In genomic region chr5:113690866-113691265, GRCm38 (mm10) we compare ENCODE assay signal across 17 mouse cellular contexts. TPM values are rescaled to one million over a fixed set of nuclear protein-coding genes. Genes with fewer than 3 reads are reported as not detected.
A peak's percentile ranks its signal among the peaks of the same experiment; 100 is the strongest.
DNase-seq lines count a peak whose midpoint lies in the region; ATAC-seq and TF ChIP-seq lines count a peak whose summit lies in the region.
"Had no signal": no experiment of that assay in that cellular context is flagged by ENCODE, and none has a peak within 500 bp of the region (broad histone marks: within the 10 kb centered on the region; RNA-seq: fewer than 3 reads in every experiment).

No protein-coding gene starts in this region.

- no peak overlapping the region for H3K4me2 ChIP-seq in forebrain, embryonic 13.5 days
- no peak overlapping the region for H3K4me2 ChIP-seq in neural tube, embryonic 11.5 days (ENCODE audit: low read depth)
- no peak overlapping the region for H3K4me2 ChIP-seq in midbrain, embryonic 16.5 days (ENCODE audit: low read length)
- no peak overlapping the region for H3K4me2 ChIP-seq in lung, postnatal 0 days (replicated peaks; ENCODE audit: low read depth, low read length)
- H3K4me2 ChIP-seq: embryonic facial prominence, embryonic 15.5 days; heart, embryonic 15.5 days; limb, embryonic 15.5 days had no signal

- H3K27me3 ChIP-seq in forebrain, embryonic 13.5 days, result no peaks in the 10 kb centered on the region
- H3K27me3 ChIP-seq in forebrain, embryonic 10.5 days (ENCODE audit: poor library complexity, severe bottlenecking), result no peaks in the 10 kb centered on the region
- no peaks in the 10 kb centered on the region for H3K27me3 ChIP-seq in neural tube, embryonic 11.5 days (ENCODE audit: control insufficient read depth, insufficient read depth, low read length)
- no peaks in the 10 kb centered on the region for H3K27me3 ChIP-seq in midbrain, embryonic 16.5 days (ENCODE audit: control insufficient read depth, insufficient read depth, low read depth, low read length)
- H3K27me3 ChIP-seq in lung, postnatal 0 days (replicated peaks; ENCODE audit: insufficient read depth, low read length), result no peaks in the 10 kb centered on the region
- H3K27me3 ChIP-seq: embryonic facial prominence, embryonic 15.5 days; heart, embryonic 15.5 days; limb, embryonic 15.5 days had no signal

- no peak overlapping the region for H3K4me3 ChIP-seq in forebrain, embryonic 13.5 days
- no peak overlapping the region for H3K4me3 ChIP-seq in forebrain, embryonic 10.5 days
- H3K4me3 ChIP-seq in neural tube, embryonic 11.5 days (ENCODE audit: low read depth, low read length), result no peak overlapping the region
- H3K4me3 ChIP-seq in midbrain, embryonic 16.5 days (ENCODE audit: low read depth, low read length), result no peak overlapping the region
- H3K4me3 ChIP-seq in lung, postnatal 0 days (ENCODE audit: low read depth, low read length), result no peak overlapping the region
- H3K4me3 ChIP-seq: embryonic facial prominence, embryonic 15.5 days; heart, embryonic 15.5 days; limb, embryonic 15.5 days had no signal

- no peak for TF ChIP-seq CTCF in lung, postnatal 0 days (IDR thresholded peaks at IDR 0.05)

- ATAC-seq in forebrain, embryonic 13.5 days, result peak; percentile 17; the same call in 1 of the 2 replicates
- no peak for ATAC-seq in neural tube, embryonic 11.5 days (ENCODE audit: insufficient read depth, low FRiP score, low TSS enrichment)
- ATAC-seq in midbrain, embryonic 16.5 days, result peak; percentile 41; the same call in 1 of the 2 replicates
- no peak for ATAC-seq in lung, postnatal 0 days
- ATAC-seq: liver, postnatal 0 days had no signal

- no peaks in the 10 kb centered on the region for H3K36me3 ChIP-seq in forebrain, embryonic 13.5 days (ENCODE audit: poor library complexity, severe bottlenecking)
- H3K36me3 ChIP-seq in forebrain, embryonic 10.5 days (replicated peaks), result no peaks in the 10 kb centered on the region
- H3K36me3 ChIP-seq in neural tube, embryonic 11.5 days (ENCODE audit: control insufficient read depth, insufficient read depth, low read length), result no peaks in the 10 kb centered on the region
- H3K36me3 ChIP-seq in midbrain, embryonic 16.5 days (ENCODE audit: control insufficient read depth, insufficient read depth, low read length), result no peaks in the 10 kb centered on the region
- H3K36me3 ChIP-seq in lung, postnatal 0 days (ENCODE audit: insufficient read depth, low read length), result no peaks in the 10 kb centered on the region
- H3K36me3 ChIP-seq: embryonic facial prominence, embryonic 15.5 days; heart, embryonic 15.5 days; limb, embryonic 15.5 days had no signal

- no peak for DNase-seq in forebrain, embryonic 10.5 days (ENCODE audit: extremely low spot score, low spot score)
- no peak for DNase-seq in neural tube, embryonic 11.5 days (ENCODE audit: low spot score)
- DNase-seq in neural tube, embryonic 10.5 days (ENCODE audit: extremely low spot score, low spot score), result no peak
- no peak for DNase-seq in adipocyte (ENCODE audit: low spot score)
- no peak for DNase-seq in lung, postnatal 0 days (ENCODE audit: low spot score)
- DNase-seq: adrenal gland, postnatal 25 days; gastrocnemius, postnatal 10 days; heart, adult 18-20 months; kidney, adult 8-10 months; kidney, postnatal 36 days; liver, postnatal 0 days; thymus, postnatal 4 days had no signal

- H3K4me1 ChIP-seq in forebrain, embryonic 13.5 days, result peaks cover 23% of the 10 kb centered on the region
- H3K4me1 ChIP-seq in forebrain, embryonic 10.5 days, result peaks cover 12% of the 10 kb centered on the region
- H3K4me1 ChIP-seq in neural tube, embryonic 11.5 days (ENCODE audit: control insufficient read depth, insufficient read depth, low read length), result 0 out of 2 replicates have a peak, but pooled peaks cover 5% of the 10 kb centered on the region
- H3K4me1 ChIP-seq in midbrain, embryonic 16.5 days (ENCODE audit: control insufficient read depth, insufficient read depth, low read length), result peaks cover 19% of the 10 kb centered on the region
- no peaks in the 10 kb centered on the region for H3K4me1 ChIP-seq in lung, postnatal 0 days (ENCODE audit: insufficient read depth, low read depth, low read length)
- H3K4me1 ChIP-seq: heart, embryonic 15.5 days had no signal

- H3K9me3 ChIP-seq in forebrain, embryonic 13.5 days (replicated peaks), result 0 out of 2 replicates have a peak, but pooled peaks cover 5% of the 10 kb centered on the region
- H3K9me3 ChIP-seq in forebrain, embryonic 10.5 days, result peaks cover 5% of the 10 kb centered on the region; the same call in 1 of the 2 replicates
- no peaks in the 10 kb centered on the region for H3K9me3 ChIP-seq in neural tube, embryonic 11.5 days (ENCODE audit: control insufficient read depth, low read length)
- H3K9me3 ChIP-seq in midbrain, embryonic 16.5 days (replicated peaks; ENCODE audit: control insufficient read depth, low read length, poor library complexity, severe bottlenecking), result no peaks in the 10 kb centered on the region
- no peaks in the 10 kb centered on the region for H3K9me3 ChIP-seq in lung, postnatal 0 days (ENCODE audit: low read length)
- H3K9me3 ChIP-seq: embryonic facial prominence, embryonic 15.5 days; heart, embryonic 15.5 days; limb, embryonic 15.5 days had no signal

- no peak for TF ChIP-seq EP300 in lung, postnatal 0 days (IDR thresholded peaks at IDR 0.05)

- H3K9ac ChIP-seq in forebrain, embryonic 13.5 days, result no peak overlapping the region
- no peak overlapping the region for H3K9ac ChIP-seq in neural tube, embryonic 11.5 days (ENCODE audit: low read length)
- H3K9ac ChIP-seq in midbrain, embryonic 16.5 days (ENCODE audit: low read depth, low read length), result no peak overlapping the region
- H3K9ac ChIP-seq in lung, postnatal 0 days (replicated peaks; ENCODE audit: low read depth), result no peak overlapping the region
- H3K9ac ChIP-seq: embryonic facial prominence, embryonic 15.5 days; heart, embryonic 15.5 days; limb, embryonic 15.5 days; liver, postnatal 0 days had no signal

- WGBS in forebrain, embryonic 13.5 days, result 91% methylated on average over 2 of the region's 2 CpGs
- WGBS in forebrain, embryonic 10.5 days, result 85% methylated on average over 2 of the region's 2 CpGs
- 93% methylated on average over 2 of the region's 2 CpGs for WGBS in neural tube, embryonic 11.5 days
- WGBS in midbrain, embryonic 16.5 days, result 91% methylated on average over 2 of the region's 2 CpGs
- 77% methylated on average over 2 of the region's 2 CpGs for WGBS in lung, postnatal 0 days

- H3K27ac ChIP-seq in forebrain, embryonic 13.5 days, result peak overlapping the region; percentile 63; the same call in 1 of the 2 replicates
- H3K27ac ChIP-seq in forebrain, embryonic 10.5 days, result no peak overlapping the region
- 0 out of 2 replicates have a peak overlapping the region, but pooled peaks have one; percentile 35 for H3K27ac ChIP-seq in neural tube, embryonic 11.5 days (ENCODE audit: low read depth, low read length)
- H3K27ac ChIP-seq in midbrain, embryonic 16.5 days (ENCODE audit: low read length), result no peak overlapping the region
- no peak overlapping the region for H3K27ac ChIP-seq in lung, postnatal 0 days (ENCODE audit: low read length)
- H3K27ac ChIP-seq: embryonic facial prominence, embryonic 15.5 days; heart, embryonic 15.5 days; limb, embryonic 15.5 days had no signal

RNA-seq across cellular contexts. Expression of gene 1700069L16Rik, which starts 33.7 kb away (rescaled TPM):
- polyA plus RNA-seq in forebrain, embryonic 13.5 days (2015; fragmentation: Nextera tagmentation; extraction: Ambion mirVana), result not detected in 2 replicates
- polyA plus RNA-seq in forebrain, embryonic 10.5 days (2016; fragmentation: Nextera tagmentation; extraction: Ambion mirVana), result not detected in 2 replicates
- not detected in 2 replicates for polyA plus RNA-seq in neural tube, embryonic 11.5 days (2014; fragmentation: Nextera tagmentation; extraction: Ambion mirVana)
- not detected in 2 replicates for polyA plus RNA-seq in midbrain, embryonic 16.5 days (2015; fragmentation: Nextera tagmentation; extraction: Ambion mirVana)
- not detected in 2 replicates for polyA plus RNA-seq in lung, postnatal 0 days (2015; fragmentation: Nextera tagmentation; extraction: Ambion mirVana)
- polyA plus RNA-seq: embryonic facial prominence, embryonic 15.5 days; heart, embryonic 15.5 days; limb, embryonic 15.5 days; liver, postnatal 0 days had no signal

RNA-seq across cellular contexts. Expression of gene Cmklr1, which starts 40.6 kb away (rescaled TPM):
- 1.1 and 1.3 TPM in 2 replicates for polyA plus RNA-seq in forebrain, embryonic 13.5 days (2015; fragmentation: Nextera tagmentation; extraction: Ambion mirVana)
- polyA plus RNA-seq in forebrain, embryonic 10.5 days (2016; fragmentation: Nextera tagmentation; extraction: Ambion mirVana), result 0.32 and 0.98 TPM in 2 replicates
- polyA plus RNA-seq in neural tube, embryonic 11.5 days (2014; fragmentation: Nextera tagmentation; extraction: Ambion mirVana), result 1.8 and 1.9 TPM in 2 replicates
- 1.2 and 1.3 TPM in 2 replicates for polyA plus RNA-seq in midbrain, embryonic 16.5 days (2015; fragmentation: Nextera tagmentation; extraction: Ambion mirVana)
- 53.4 and 63.8 TPM in 2 replicates for polyA plus RNA-seq in lung, postnatal 0 days (2015; fragmentation: Nextera tagmentation; extraction: Ambion mirVana)

RNA-seq across cellular contexts. Expression of gene Ficd, which starts 44.7 kb away (rescaled TPM):
- polyA plus RNA-seq in forebrain, embryonic 13.5 days (2015; fragmentation: Nextera tagmentation; extraction: Ambion mirVana), result 5.6 and 5.8 TPM in 2 replicates
- 2.9 and 4.9 TPM in 2 replicates for polyA plus RNA-seq in forebrain, embryonic 10.5 days (2016; fragmentation: Nextera tagmentation; extraction: Ambion mirVana)
- polyA plus RNA-seq in neural tube, embryonic 11.5 days (2014; fragmentation: Nextera tagmentation; extraction: Ambion mirVana), result 3.7 and 4.7 TPM in 2 replicates
- polyA plus RNA-seq in midbrain, embryonic 16.5 days (2015; fragmentation: Nextera tagmentation; extraction: Ambion mirVana), result 9.4 and 10.9 TPM in 2 replicates
- 6.7 and 6.8 TPM in 2 replicates for polyA plus RNA-seq in lung, postnatal 0 days (2015; fragmentation: Nextera tagmentation; extraction: Ambion mirVana)

Comparison
In these comparisons a context has a peak if more than half of its experiments do, and no peak if none do; other contexts are left out.
1. H3K27ac ChIP-seq: peak in forebrain, embryonic 13.5 days (single experiment) and neural tube, embryonic 11.5 days (single experiment); none in forebrain, embryonic 10.5 days (single experiment), midbrain, embryonic 16.5 days (single experiment) and lung, postnatal 0 days (single experiment).
2. ATAC-seq: peak in forebrain, embryonic 13.5 days (single experiment) and midbrain, embryonic 16.5 days (single experiment); none in neural tube, embryonic 11.5 days (single experiment) and lung, postnatal 0 days (single experiment).
3. RNA of gene Cmklr1, which starts 40.6 kb away (polyA plus RNA-seq): 53.4 to 63.8 TPM in lung, postnatal 0 days; 1.8 to 1.9 TPM in neural tube, embryonic 11.5 days, 1.1 to 1.3 TPM in forebrain, embryonic 13.5 days, 1.2 to 1.3 TPM in midbrain, embryonic 16.5 days and 0.32 to 0.98 TPM in forebrain, embryonic 10.5 days; every median in the first group is over 10 times any median in the second.